Mouse (Mus musculus) Muller cell, postnatal 12 days (primary cell): Measurements from ENCODE around the gene Minos1.

Source experiments
- DNase-seq: peaks from one replicate; pipeline ENCODE4 v3.0.0-alpha.2; 2015; ENCODE audit errors: inconsistent ontology term

The Minos1 gene

DNA sequence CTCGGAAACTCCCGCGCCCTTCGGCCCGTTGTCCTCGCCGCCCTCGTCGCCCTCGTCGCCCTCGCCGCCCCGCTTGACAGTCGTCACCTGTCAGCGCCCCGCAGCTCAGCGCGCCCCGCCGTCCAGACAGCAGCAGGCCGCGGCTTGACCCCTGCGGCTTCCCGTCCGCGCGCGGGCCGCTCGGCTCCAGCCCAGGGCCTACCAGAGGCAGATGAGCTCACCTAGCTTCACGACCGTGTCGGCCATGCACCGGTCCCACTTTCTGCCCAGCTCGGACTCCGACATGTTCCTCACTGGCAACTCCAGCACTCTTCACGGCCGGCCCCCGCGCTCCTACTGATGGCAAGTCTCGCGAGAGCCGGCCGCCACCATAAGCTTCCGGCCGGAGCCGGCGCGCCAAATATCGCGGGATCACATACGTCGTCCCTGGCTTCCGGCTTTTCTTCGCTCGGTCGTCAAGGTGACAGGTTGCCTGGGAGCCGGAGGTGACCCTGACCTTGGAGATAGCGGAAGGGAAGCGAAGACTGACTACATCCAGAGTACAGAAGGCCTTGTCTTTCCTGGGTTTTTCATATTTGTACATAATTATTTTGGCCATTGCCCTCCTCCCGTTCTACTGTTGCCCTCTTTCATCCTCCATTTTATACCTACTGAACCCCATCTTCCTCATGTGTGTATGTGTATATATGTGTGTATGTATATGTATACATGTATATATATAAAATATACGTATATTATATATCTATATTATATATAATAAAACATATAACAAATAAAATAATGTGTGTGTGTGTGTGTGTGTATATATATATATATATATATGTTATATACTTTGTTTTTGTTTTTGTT, at the start of gene Minos1:
Gene Minos1 (minus strand): TSS at position 413 of the 849 bp plus-strand sequence.
- peak; percentile 98 for DNase-seq

DNA sequence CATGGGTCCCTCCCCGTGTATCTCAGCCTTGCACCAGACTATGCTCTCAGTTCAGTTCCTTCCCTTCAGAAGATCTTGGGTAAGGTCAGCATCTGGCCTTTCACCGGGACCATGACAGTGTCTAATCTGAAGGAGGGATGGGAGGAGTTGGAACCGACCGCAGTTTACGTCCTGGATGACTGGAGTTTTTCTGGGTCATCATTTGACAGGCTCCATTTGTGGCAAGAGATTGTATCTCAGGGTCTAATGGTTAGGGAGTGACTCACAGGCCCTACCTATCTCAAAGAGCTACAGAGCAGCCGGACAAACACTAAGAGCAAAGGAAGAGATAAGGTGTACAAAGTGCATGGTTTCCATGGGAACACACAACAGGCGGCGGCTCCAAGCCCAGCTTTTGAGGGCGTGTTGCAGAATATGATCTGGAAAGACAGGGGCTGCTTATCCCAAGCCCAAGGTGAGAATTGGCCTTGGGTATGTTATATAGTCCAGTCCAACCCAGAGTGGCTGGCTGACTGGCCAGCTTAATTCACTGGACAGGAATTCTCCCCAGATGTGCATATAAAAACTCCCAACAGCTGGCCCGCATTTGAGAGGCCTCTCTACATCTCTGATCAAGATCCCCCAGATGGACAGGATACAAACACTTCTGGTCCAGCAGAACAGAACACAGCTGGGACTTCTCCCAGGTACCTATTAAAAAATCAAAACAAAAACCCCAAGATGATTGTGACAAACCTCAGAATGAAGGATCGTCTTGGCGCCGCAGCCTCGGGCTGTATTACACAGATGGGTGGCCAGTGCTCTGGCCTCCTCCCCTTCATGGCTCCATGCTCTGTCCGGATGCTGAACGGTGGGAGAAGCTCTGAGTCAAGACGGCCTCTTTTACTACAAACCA, 49.1 kb upstream of the Minos1 start:
- DNase-seq, result no peak

DNA sequence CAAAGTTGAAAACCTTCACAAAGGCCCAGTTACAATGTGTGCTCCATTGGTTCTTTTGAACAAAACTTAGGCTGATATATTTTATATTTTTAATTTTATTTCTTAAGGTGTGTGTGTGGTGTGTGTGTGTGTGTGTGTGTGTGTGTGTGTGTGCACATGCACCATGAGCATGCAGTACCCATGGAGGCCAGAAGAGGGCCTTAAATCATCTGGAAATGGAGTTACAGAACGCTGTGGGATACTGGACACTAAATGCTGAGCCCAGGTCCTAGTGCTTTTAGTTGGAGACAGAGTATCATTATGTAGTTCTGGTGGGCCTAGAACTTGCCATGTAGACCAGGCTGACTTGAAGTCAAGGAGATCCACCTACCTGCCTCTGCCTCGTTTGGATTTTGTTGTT, 48.3 kb upstream of the Minos1 start:
- DNase-seq, result no peak

DNA sequence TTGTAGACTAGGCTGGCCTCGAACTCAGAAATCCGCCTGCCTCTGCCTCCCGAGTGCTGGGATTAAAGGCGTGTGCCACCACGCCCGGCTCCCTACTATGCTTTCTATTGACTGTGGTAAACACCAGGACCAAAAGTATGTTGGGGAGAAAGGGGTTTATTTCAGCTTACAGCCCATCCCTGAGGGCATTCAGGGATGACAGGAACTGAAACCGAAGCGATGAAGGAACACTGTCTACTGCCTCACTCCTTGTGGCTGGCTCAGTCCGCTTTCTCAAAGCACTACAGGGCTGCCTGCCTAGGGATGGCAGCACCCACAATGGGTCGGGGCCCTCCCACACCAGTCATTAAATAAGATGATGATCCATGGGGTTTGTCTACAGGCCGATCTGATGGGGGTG, 47.5 kb upstream of the Minos1 start:
- no peak for DNase-seq

DNA sequence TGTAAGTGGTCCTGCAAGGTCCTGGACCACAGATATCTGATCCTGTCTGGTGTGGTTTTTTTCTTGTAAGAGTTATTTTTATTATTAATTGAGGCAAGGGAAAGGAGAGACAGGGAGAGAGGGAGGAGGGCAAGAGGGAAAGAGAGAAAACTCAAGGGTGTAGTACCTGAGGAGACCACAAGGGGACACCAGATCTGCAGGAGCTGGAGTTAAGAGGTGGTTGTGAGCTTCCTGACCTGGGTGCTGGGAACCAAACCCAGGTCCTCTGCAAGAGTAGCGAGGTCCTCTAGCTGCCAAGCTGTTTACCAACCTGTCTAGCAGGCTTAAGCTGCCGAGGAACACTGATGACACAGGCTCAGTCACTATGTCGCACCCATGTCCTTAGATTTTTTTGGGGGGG, 47.0 kb upstream of the Minos1 start:
- DNase-seq, result no peak

DNA sequence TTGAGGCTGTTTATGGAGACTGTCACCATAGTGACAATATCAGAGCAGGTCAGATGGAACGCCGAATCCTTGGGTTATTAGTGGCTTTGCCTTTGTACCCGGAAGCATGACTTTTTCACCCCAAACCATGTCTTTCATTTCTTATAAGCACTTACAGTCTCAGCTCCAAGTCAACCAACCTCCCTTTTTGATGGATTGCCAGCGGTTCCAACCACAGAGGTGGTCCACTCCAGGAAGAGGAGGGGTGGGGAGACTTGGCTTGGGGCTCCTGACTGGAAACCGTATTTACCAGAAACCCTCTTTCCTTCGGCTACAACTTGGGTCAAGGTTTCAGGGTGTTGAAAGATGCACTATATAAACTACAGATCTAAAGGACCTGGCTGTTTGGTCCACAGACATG, 45.1 kb upstream of the Minos1 start:
- DNase-seq, result no peak

DNA sequence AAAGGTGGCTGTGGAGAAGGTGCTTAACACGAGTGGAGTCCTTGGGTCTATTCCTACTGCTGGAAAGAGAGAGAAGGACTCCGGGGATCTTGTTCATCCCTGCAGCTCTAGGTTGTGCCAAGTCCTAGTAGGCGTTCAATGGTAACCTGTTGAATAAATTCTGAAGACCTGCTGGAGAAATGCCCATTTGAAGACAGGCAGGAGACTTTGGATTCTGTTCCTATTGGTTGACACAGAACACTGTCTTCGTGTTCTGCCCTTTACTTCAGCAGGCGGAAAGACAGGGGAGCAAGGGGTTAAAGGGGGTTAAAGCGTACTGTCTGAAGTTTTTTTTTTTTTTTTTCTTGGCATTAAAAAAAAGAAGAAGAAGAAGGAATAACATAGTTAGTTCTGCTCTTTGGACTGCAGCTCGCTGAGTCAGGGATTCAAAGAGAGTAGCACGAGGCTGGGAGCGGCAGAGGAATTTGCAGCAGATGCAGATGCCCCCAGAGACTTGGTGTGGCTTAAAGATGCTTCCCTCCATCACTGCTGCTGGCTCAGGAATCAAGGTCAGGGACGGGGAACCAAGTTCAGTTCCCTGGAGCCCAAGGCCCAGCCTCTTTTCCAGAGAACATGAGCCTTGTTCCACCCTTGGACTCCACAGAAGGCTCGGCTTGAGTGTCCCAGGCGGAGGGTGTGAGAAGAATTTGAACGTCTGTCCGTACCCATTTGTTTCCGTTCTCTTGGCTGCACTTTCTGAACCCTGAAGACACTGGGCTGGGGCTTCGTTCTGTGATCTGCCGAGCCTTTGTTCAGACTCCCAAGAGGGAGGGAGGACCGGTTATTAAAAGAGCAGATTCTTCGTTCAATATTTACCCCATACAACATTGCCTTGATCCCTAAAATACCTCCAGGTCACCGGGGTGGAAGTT, 44.4 kb upstream of the Minos1 start:
- peak; percentile 77 for DNase-seq

DNA sequence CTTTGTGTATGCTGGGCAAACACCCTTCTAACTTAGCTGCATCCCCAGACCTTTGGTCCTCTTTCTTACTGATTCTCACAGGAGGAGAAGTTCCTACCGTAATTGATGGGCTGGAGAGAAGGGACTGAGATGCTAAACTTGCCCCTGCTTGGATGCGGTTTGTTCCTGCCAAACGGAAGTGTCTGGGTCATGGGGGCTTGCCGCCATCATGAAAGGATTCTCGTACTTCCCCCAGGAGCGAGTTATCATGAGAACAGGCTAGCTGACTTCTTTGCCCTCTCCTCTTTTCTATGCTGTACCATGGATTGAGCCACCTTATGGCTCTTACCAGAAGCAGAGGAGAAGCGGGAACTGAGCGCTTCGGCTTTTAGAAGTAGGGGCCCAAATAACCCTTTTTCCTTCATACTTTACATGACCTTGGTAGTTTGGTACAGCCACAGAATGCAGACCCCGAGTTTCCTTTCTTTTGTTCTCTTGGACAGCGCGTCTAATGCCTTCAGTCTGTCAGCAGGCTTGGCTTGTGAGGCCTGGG, 38.9 kb upstream of the Minos1 start:
- no peak for DNase-seq

DNA sequence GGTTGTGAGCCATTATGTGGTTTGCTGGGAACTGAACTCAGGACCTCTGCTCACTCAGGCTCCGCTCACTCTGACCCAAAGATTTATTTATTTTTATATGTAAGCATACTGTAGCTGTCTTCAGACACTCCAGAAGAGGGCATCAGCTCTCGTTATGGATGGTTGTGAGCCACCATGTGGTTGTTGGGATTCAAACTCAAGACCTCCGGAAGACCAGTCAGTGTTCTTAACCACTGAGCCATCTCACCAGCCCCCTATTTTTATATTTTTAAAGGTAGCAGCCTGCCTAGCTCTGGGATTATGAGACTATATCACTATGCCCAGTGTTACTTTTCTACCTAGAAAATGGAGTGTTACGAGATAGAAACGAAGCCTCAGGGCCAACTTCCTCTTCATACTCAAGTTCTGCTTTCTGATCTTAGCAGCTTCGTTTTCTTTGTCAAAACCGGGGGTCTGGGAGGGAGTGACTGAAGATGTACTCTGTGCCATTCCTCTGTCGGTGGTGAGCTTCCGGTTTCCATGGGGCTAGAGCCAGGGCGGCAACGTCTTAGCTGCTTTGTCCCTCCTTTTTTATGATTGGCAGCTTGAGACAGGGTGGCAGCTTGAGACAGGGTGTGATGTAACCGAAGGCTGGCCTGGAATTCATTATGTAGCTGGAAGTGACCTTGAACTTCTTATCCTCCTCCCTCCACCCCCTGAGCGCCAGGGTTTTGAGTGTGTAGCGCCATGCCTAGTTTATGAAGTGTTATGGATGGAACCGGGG, 38.3 kb upstream of the Minos1 start:
- DNase-seq, result no peak

DNA sequence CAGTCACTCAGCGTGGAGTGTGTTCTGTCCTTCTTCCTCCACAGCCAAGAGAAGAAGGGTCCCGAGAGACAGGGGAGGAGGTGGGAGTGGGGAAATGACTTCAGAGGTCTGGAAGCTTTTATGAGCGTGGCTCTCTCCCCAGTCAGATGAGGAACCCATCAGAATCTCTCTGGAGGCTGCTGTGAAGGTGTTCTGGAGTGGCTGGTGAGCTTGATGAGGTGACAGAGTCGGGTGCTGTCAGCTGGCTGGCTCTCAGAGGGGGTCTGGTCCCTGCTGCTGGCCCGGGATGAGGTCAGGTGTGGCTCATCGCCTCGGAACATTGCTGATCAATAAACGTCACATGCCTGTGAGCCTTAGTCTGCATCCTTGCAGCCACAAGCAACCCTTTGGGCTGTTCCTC, 36.2 kb upstream of the Minos1 start:
- no peak for DNase-seq

DNA sequence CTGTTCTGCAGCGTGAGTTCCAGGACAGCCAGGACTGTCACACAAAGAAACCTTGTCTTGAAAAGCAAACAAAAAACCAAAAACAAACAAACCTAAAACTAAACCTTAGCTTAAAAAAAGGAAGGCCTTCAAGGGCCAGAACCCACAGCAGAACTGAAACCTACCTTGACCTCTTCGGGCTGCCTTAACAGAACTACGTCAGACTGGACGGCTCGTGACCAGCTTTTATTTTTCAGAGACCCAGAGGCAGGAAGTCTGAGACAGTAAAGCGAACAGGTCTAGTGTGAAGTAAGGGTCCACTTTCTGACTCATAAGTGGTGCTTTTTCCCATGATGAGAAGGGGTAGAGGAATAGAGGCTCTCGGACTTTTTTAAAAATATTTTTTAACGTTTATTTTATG, 35.3 kb upstream of the Minos1 start:
- DNase-seq, result no peak

DNA sequence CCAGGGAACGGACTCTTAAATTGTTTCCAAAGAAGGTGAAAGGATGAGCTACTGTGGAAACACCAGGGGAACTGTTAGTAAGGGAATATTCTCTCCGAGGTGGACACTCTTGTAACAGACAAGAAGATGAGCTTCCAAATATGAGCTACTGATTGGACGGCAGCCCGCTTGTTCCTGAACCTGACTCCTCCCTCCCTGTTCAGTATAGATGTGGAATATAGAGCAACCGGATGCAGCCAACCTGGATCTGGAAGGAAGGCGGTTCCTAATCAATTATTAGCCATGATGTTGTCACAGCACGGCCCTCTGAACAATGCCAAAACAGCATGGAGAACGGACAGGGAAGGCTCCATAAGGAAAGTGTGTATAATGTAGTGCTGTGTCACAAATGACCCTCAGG, 34.3 kb upstream of the Minos1 start:
- DNase-seq, result no peak

DNA sequence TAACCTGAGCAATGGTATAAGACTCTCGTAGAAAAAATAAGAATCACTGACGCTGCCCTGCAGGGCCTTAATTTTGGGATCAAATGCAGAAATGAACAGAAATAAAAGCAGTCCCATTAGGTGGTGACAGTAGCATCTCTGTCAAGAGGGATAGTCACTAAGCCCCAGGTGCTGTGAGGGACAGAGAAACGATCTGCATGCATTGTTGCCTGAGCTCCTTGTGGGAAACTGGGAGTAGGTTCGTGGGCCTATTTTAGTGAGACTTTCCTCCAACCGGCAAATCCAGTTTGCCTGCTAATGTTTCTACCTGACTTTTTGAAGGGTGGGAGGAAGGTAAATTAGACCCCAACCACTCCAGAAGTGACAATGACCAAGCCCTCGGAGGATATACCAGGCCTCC, 33.2 kb upstream of the Minos1 start:
- no peak for DNase-seq

DNA sequence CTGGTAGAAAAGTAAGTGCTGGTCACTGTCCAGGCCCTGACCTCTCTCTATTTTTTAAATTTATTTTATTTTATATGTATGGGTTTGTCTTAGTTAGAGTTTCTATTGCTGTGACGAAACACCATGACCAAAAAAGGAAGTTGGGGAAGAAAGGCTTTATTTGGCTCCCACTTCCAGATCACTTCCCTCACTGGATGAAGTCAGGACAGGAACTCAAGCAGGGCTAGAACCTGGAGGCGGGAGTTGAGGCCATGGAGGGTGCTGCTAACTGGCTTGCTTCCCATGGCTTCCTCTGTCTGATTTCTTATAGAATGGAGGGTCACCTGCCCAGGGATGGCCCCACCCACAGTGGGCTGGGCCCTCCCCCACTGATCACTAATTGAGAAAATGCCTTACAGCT, 30.2 kb upstream of the Minos1 start:
- DNase-seq, result no peak

DNA sequence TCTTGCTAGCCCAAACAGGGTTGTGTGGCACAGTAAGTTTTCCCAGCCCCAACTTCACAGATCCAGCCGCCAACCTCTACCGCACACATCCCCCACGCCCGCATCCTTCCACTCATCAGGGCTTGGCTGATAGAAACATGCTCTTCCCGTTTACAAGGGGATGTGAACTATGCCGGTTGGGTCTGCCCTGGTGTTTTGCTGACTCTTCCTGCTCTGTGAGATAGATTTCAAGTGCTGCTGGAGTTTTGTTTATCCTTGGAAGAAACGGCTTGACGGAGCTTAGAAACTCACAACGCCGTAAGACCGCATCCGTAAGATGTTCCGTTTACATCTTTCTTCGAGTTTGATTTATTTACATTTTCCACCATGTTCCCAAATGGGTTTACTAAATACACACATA, 27.4 kb upstream of the Minos1 start:
- DNase-seq, result no peak

DNA sequence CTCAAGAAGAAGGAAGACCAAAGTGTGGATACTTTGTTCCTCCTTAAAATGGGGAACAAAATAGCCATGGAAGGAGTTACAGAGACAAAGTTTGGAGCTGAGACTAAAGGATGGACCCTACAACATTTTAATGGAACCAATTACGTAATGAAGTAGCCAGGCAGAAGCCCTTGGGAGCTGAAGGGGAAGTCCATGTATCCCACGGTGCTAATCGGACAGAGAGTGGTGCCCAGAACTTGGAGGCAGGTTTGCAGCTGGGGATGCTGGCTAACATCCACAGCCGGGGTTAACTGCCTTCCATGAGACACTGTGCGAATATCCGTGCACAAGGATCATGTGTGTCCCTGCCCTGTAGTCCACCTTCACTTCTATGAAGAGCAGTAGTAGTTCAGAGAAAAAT, 25.6 kb upstream of the Minos1 start:
- no peak for DNase-seq

DNA sequence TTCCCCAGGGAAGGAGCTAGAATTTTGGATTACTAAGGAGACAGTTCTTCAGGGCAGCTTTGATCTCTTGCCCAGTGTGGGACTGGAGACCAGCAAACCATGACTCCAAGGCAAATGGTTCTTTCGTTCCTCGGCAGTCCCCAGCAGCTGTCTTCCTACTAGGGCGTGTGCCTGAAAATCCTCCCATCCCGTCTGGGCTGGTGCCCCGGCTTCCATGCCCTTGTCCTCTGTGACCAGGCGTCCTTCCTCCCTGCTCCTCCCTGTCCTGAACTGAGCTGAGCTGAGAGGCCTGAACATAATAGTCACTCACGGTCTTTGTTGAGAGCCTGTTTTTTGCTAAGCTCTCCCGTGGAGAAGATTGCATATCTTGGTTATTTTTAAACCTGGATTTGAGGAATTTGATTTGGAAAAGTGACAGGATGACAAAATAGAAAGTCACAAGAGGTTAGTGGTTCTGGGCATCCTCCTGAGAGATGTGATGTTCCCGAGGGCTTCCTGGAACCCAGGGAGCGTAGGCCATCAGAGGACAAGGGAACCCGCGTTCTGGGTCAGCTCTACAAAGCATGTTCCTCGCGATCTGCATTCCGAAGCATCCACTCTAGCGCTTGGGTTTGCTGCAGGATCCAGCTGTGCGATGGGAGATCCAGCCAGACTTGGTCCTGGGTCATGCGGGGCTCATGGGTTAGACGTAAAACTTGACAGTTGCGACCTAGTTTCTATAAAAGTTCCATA, 23.8 kb upstream of the Minos1 start:
- no peak for DNase-seq

DNA sequence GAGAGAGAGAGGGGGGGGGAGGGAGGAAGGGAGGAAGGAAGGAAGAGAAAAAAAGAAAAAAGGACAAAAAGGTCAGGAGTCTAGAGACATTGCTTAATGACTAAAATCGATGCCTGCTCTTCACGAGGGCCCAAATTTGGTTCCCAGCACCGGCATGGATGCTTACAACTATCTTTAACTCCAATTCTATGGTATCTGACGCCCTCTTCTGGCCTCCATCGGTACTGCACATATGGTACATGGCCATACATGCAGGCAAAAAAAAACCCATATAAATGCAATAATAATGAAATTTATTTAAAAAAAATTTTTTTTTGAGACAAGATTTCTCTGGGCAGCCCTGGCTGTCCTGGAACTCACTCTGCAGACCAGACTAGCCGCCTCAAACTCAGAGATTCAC, 20.5 kb upstream of the Minos1 start:
- no peak for DNase-seq

DNA sequence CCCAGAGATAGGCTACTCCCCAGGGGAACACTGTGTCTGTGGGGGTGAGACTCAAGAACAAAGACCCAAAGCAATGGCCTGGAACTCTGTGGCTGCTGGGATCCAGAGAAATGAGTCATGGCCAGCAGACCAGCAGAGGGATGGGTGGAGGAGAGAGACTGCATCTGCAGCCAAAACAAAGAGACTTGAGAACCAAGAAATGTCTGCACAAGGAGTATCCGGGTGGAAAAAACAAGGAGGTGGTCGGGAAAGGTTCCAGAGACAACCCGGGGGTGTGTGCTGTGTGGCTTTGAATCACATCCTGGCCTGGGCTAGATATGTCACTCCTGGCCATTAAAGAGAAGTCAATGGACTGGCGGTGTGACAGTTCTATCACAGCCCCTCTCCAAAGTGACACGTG, 15.8 kb upstream of the Minos1 start:
- peak; percentile 91 for DNase-seq

DNA sequence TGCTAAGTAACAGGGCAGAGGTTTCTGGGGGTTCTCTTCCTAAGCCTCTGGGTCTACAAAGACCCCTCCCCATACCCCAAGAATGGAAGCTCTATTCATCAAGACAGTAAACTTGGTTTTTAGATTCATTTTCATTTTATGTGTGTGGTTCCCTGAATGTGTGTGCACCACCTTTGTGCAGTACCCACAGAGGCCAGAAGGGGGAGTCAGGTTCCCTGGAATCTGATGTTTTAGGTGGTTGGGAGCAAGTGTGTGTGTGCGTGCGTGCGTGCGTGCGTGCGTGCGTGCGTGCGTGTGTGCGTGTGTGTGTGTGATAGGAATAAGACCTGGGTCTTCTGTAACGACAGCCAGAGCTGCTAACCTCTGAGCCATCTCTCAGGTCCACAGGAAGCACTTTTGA, 14.2 kb upstream of the Minos1 start:
- DNase-seq, result no peak
